Mouse (Mus musculus) olfactory bulb, adult 2 months (tissue): ENCODE results near the gene Gm5105.

Experiments used
- CTCF ChIP-seq: fragments of 200-500 bp; IDR thresholded peaks from 2 replicates; pipeline ENCODE4 v1.5.1; 2012; ENCODE audit warnings: low read depth, mild to moderate bottlenecking, low read length, moderate library complexity; ENCODE audit not compliant: insufficient read depth
- POLR2A ChIP-seq: fragments of 200-500 bp; IDR thresholded peaks from 2 replicates; pipeline ENCODE4 v1.6.1; 2012; ENCODE audit warnings: mild to moderate bottlenecking, low read depth, low read length, moderate library complexity; ENCODE audit not compliant: insufficient read depth

GRCm38 (mm10) chr3:138001865-138002264, 65.3 kb downstream of the Gm5105 start:
- TF ChIP-seq POLR2A (no peak), CTCF (no peak)
